Mouse (Mus musculus) ES-E14 (cell line): ENCODE measurements around the gene Fam222b. TPM values are rescaled to one million over a fixed set of nuclear protein-coding genes. Genes with fewer than 3 reads are reported as not detected.

Experiments used
- DNase-seq: peaks from one replicate; pipeline ENCODE4 v3.0.0-alpha.2; 2013; ENCODE audit warnings: low read depth, low spot score
- H3K27ac ChIP-seq: 2 replicates; pipeline ENCODE4 v1.5.1; 2012; ENCODE audit warnings: low read depth, mild to moderate bottlenecking, low read length, moderate library complexity, mixed read lengths; ENCODE audit not compliant: poor library complexity, insufficient read depth, severe bottlenecking
- H3K36me3 ChIP-seq: 2 replicates; pipeline ENCODE4 v1.6.1; 2012; ENCODE audit warnings: mild to moderate bottlenecking, low read length, moderate library complexity, mixed read lengths; ENCODE audit not compliant: control insufficient read depth, poor library complexity, insufficient read depth, severe bottlenecking
- H3K4me1 ChIP-seq, 2 experiments: fragments of 150-350 bp in 1 of 2; sonication (generic) in 1 of 2; 2 replicates each; pipeline ENCODE4 v1.6.1; 2012; ENCODE audit warnings: low read length in 2 of 2, mild to moderate bottlenecking in 1 of 2, mixed read lengths in 1 of 2; ENCODE audit not compliant: control insufficient read depth in 2 of 2, insufficient read depth in 2 of 2, poor library complexity in 1 of 2
- H3K4me3 ChIP-seq, 2 experiments: fragments of 150-350 bp in 1 of 2; sonication (generic) in 1 of 2; 2 replicates each; pipeline ENCODE4 v1.5.1; 2012; ENCODE audit warnings: low read length in 2 of 2, low read depth in 1 of 2, mild to moderate bottlenecking in 1 of 2, mixed read lengths in 1 of 2; ENCODE audit not compliant: insufficient read depth in 1 of 2, poor library complexity in 1 of 2, severe bottlenecking in 1 of 2
- H3K9ac ChIP-seq: 2 replicates; pipeline ENCODE4 v1.6.1; 2012; ENCODE audit warnings: low read depth, mild to moderate bottlenecking, low read length, mixed read lengths; ENCODE audit not compliant: poor library complexity, insufficient read depth, severe bottlenecking
- H3K9me3 ChIP-seq: fragments of 150-350 bp; sonication (generic); 2 replicates; pipeline ENCODE4 v1.6.1; 2012; ENCODE audit warnings: low read depth, mild to moderate bottlenecking, low read length; ENCODE audit not compliant: control insufficient read depth, insufficient read depth
- CHD2 ChIP-seq: IDR thresholded peaks from 2 replicates; pipeline ENCODE4 v1.6.1; 2014; ENCODE audit warnings: mild to moderate bottlenecking, low read depth, low read length, inconsistent platforms
- HCFC1 ChIP-seq: IDR thresholded peaks from 2 replicates; pipeline ENCODE4 v1.6.1; 2012; ENCODE audit warnings: low read length, inconsistent platforms, borderline replicate concordance; ENCODE audit not compliant: insufficient read depth
- MAFK ChIP-seq: IDR thresholded peaks from 2 replicates; pipeline ENCODE4 v1.6.1; 2014; ENCODE audit warnings: mild to moderate bottlenecking, low read depth, low read length, inconsistent platforms; ENCODE audit not compliant: insufficient read depth
- ZC3H11A ChIP-seq: IDR thresholded peaks from 2 replicates; pipeline ENCODE4 v1.6.1; 2012; ENCODE audit warnings: low read depth, mild to moderate bottlenecking, inconsistent platforms, low read length, borderline replicate concordance
- ZNF384 ChIP-seq: IDR thresholded peaks from 2 replicates; pipeline ENCODE4 v1.6.1; 2012; ENCODE audit warnings: low read depth, low read length, inconsistent platforms
- in situ Hi-C, 2 experiments: fragments of 600-800 bp; cut with MboI; formaldehyde crosslinking; loops; one replicate each; pipeline ENCODE4 v1.15.1; 2025; ENCODE audit warnings: low sequenced_read_pairs in 2 of 2, inconsistent platforms in 1 of 2; ENCODE audit not compliant: unreplicated experiment in 2 of 2
- total RNA-seq: library from RNA; depleted of rRNA; stranded (reverse); fragments of 300-350 nt; gene quantifications from 2 replicates; pipeline ENCODE4 v1.2.3, GENCODE M21; 2012

Gene Fam222b
- total RNA-seq, 1 experiment, result 11.7 TPM

GRCm38 (mm10) chr11:78163681-78164603, 69.5 kb downstream of the Fam222b start:
- Histone ChIP-seq H3K9ac (peak overlapping the region; percentile 78), H3K36me3 (peaks cover 39% of the 10 kb centered on the region), H3K27ac (peak overlapping the region; percentile 75), H3K4me1 (peaks cover 0 to 47% of the 10 kb centered on the region in 2 experiments; a peak in 3 of 4 replicates), H3K9me3 (no peaks in the 10 kb centered on the region), H3K4me3 (peak overlapping the region; percentile 83 to 94)
- DNase-seq, result no peak
- in situ Hi-C loops, result no loop called here
- TF ChIP-seq ZNF384, result no peak
- no peak for TF ChIP-seq CHD2
- TF ChIP-seq ZC3H11A, result no peak
- no peak for TF ChIP-seq HCFC1
- no peak for TF ChIP-seq MAFK

- Histone ChIP-seq H3K9ac (peak overlapping the region; percentile 78), H3K4me3 (peak overlapping the region; percentile 83 to 94), H3K9me3 (no peaks in the 10 kb centered on the region), H3K27ac (peak overlapping the region; percentile 75), H3K4me1 (peaks cover 0 to 49% of the 10 kb centered on the region in 2 experiments; a peak in 3 of 4 replicates), H3K36me3 (peaks cover 35% of the 10 kb centered on the region)
- DNase-seq, result no peak
- in situ Hi-C loops, result no loop called here
- TF ChIP-seq ZNF384 (no peak), ZC3H11A (no peak), CHD2 (no peak), HCFC1 (no peak), MAFK (no peak)
Observed at GRCm38 (mm10) chr11:78164604-78164923, 70.1 kb downstream of the Fam222b start.

- in situ Hi-C loops, result no loop called here
- Histone ChIP-seq H3K36me3 (peaks cover 29% of the 10 kb centered on the region), H3K9ac (peak within 1 kb of the TSS; percentile 78), H3K4me3 (peak within 1 kb of the TSS; percentile 83 to 94), H3K4me1 (peaks cover 0 to 46% of the 10 kb centered on the region in 2 experiments; a peak in 3 of 4 replicates), H3K9me3 (no peaks in the 10 kb centered on the region), H3K27ac (peak within 1 kb of the TSS; percentile 93)
- TF ChIP-seq ZC3H11A (no peak), HCFC1 (no peak), MAFK (no peak), ZNF384 (no peak), CHD2 (no peak)
- DNase-seq, result no peak
Observed at GRCm38 (mm10) chr11:78164924-78165760, 70.7 kb downstream of the Fam222b start, which contains the start of gene Traf4. Gene Traf4, minus strand, starts transcription at chr11:78165589.

GRCm38 (mm10) chr11:78165761-78166109, 71.3 kb downstream of the Fam222b start:
- Histone ChIP-seq H3K9ac (peak overlapping the region; percentile 69), H3K4me3 (peak overlapping the region; percentile 60 to 73), H3K4me1 (peaks cover 0 to 45% of the 10 kb centered on the region in 2 experiments; a peak in 3 of 4 replicates), H3K36me3 (peaks cover 23% of the 10 kb centered on the region), H3K9me3 (no peaks in the 10 kb centered on the region), H3K27ac (peak overlapping the region; percentile 93)
- no peak for TF ChIP-seq CHD2
- no peak for TF ChIP-seq ZNF384
- DNase-seq, result no peak
- in situ Hi-C loops, result no loop called here
